In the genomic region with DNA sequence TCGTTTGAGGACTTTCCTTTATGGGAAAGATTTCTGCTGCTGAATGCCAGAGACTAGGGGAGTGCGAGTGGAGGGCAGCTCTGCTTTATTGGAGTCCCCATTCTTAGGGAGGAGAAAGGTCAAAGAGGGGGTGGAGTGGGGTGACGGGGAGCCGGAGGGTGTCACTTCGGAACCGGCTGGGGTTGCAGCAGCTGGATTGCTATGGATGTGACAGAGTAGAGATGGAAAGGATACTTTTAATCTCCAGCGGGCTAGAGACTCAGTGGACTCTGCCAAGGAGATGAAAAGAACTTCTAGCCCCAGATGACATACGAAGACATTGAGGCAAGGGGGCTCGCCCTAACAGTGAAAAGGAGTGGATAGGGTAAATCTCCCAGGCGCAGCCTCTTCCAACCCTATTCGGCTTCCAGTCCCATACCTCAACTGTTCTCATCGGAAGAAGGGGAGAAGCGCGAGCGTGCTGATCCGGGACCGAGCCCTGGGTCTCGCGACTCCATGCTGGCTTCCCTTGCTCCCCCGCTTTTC, we compare ENCODE assay signal across 8 mouse cellular contexts. TPM values are rescaled to one million over a fixed set of nuclear protein-coding genes. Genes with fewer than 3 reads are reported as not detected.
DNase-seq lines count a peak whose midpoint lies in the region; ATAC-seq and TF ChIP-seq lines count a peak whose summit lies in the region.

No protein-coding gene starts in this region.

- TF ChIP-seq POLR2A in liver, adult 2 months (IDR thresholded peaks at IDR 0.05; ENCODE audit: extremely low read depth, insufficient read depth, low read length): no peak

- no peak for DNase-seq in liver, adult 2 months (ENCODE audit: extremely low read depth, low read depth, low spot score)
- DNase-seq in liver: no peak
- no peak for DNase-seq in forebrain, embryonic 14.5 days (ENCODE audit: low spot score)
- DNase-seq in kidney, postnatal 14 days: peak; percentile 21
- DNase-seq in spleen, postnatal 36 days (ENCODE audit: low spot score in 2 of 2): no peak
- no peak for DNase-seq in urinary bladder, adult 2 months (ENCODE audit: low spot score)

- H3K4me1 ChIP-seq in liver, adult 2 months (ENCODE audit: control insufficient read depth, insufficient read depth, low read length): no peaks in the 10 kb centered on the region
- 0 out of 2 replicates have a peak, but pooled peaks cover 4% of the 10 kb centered on the region for H3K4me1 ChIP-seq in forebrain, embryonic 14.5 days (ENCODE audit: control insufficient read depth, insufficient read depth, low read length)
- H3K4me1 ChIP-seq in neural tube, embryonic 14.5 days (ENCODE audit: control insufficient read depth, insufficient read depth, low read length): peaks cover 9% of the 10 kb centered on the region; the same call in 1 of the 2 replicates

- ATAC-seq in forebrain, embryonic 14.5 days: no peak
- no peak for ATAC-seq in neural tube, embryonic 14.5 days (ENCODE audit: low read depth)
- ATAC-seq in frontal cortex, adult (ENCODE audit: low TSS enrichment): no peak

- peaks cover 8% of the 10 kb centered on the region; the same call in 1 of the 2 replicates for H3K27me3 ChIP-seq in liver, adult 2 months (ENCODE audit: control insufficient read depth, insufficient read depth, low read length)
- peaks cover 26% of the 10 kb centered on the region for H3K27me3 ChIP-seq in forebrain, embryonic 14.5 days (replicated peaks; ENCODE audit: control insufficient read depth, insufficient read depth, low read length)
- H3K27me3 ChIP-seq in neural tube, embryonic 14.5 days (ENCODE audit: control insufficient read depth, insufficient read depth, low read length): peaks cover 22% of the 10 kb centered on the region

- TF ChIP-seq CTCF in liver, adult 2 months (IDR thresholded peaks at IDR 0.05; ENCODE audit: low read depth, low read length): no peak

- H3K79me2 ChIP-seq in liver, adult 2 months (ENCODE audit: control insufficient read depth, insufficient read depth, low read length): no peaks in the 10 kb centered on the region

- 5% methylated on average over 20 of the region's 20 CpGs for WGBS in liver, adult 2 months
- WGBS in forebrain, embryonic 14.5 days: under 1% methylated on average over 20 of the region's 20 CpGs
- under 1% methylated on average over 20 of the region's 20 CpGs for WGBS in neural tube, embryonic 14.5 days

- no peaks in the 10 kb centered on the region for H3K9me3 ChIP-seq in forebrain, embryonic 14.5 days (replicated peaks; ENCODE audit: control insufficient read depth, low read length)
- no peaks in the 10 kb centered on the region for H3K9me3 ChIP-seq in neural tube, embryonic 14.5 days (ENCODE audit: control insufficient read depth, low read length)

- no peak overlapping the region for H3K9ac ChIP-seq in liver, adult 2 months (ENCODE audit: low read depth, low read length)
- H3K9ac ChIP-seq in forebrain, embryonic 14.5 days (ENCODE audit: low read length): peak overlapping the region; percentile 52; the same call in 1 of the 2 replicates
- H3K9ac ChIP-seq in neural tube, embryonic 14.5 days (replicated peaks; ENCODE audit: low read depth, low read length): peak overlapping the region; percentile 41; the same call in 1 of the 2 replicates

- peak overlapping the region; percentile 71 for H3K4me2 ChIP-seq in forebrain, embryonic 14.5 days (ENCODE audit: low read length)
- peak overlapping the region; percentile 80 for H3K4me2 ChIP-seq in neural tube, embryonic 14.5 days (ENCODE audit: low read depth, low read length)

- peak overlapping the region; percentile 38; the same call in 1 of the 2 replicates for H3K4me3 ChIP-seq in liver, adult 2 months (ENCODE audit: insufficient read depth, low read depth, low read length)
- peak overlapping the region; percentile 36 for H3K4me3 ChIP-seq in forebrain, embryonic 14.5 days (ENCODE audit: low read depth, low read length)
- peak overlapping the region; percentile 38 for H3K4me3 ChIP-seq in neural tube, embryonic 14.5 days (ENCODE audit: low read depth, low read length)

- no peaks in the 10 kb centered on the region for H3K36me3 ChIP-seq in liver, adult 2 months (ENCODE audit: control insufficient read depth, insufficient read depth, low read length)
- H3K36me3 ChIP-seq in forebrain, embryonic 14.5 days (ENCODE audit: control insufficient read depth, insufficient read depth, low read length): no peaks in the 10 kb centered on the region
- no peaks in the 10 kb centered on the region for H3K36me3 ChIP-seq in neural tube, embryonic 14.5 days (ENCODE audit: control insufficient read depth, insufficient read depth, low read length)

- no peak overlapping the region for H3K27ac ChIP-seq in liver, adult 2 months (replicated peaks; ENCODE audit: insufficient read depth, low read depth, low read length)
- H3K27ac ChIP-seq in forebrain, embryonic 14.5 days (ENCODE audit: low read depth, low read length): no peak overlapping the region
- no peak overlapping the region for H3K27ac ChIP-seq in neural tube, embryonic 14.5 days (ENCODE audit: low read depth, low read length)

RNA-seq across cellular contexts. Expression of a gene that starts 0.9 kb away (rescaled TPM):
- 0.28 and 0.54 TPM in 2 replicates for total RNA-seq in liver, adult 2 months (2014; rRNA removed)
- polyA plus RNA-seq in liver, adult 2 months (2012; rRNA removed): 0.46 and 0.54 TPM in 2 replicates
- 1.5 and 2.3 TPM in 2 replicates for polyA plus RNA-seq in forebrain, embryonic 14.5 days (2014; fragmentation: Nextera tagmentation; extraction: Ambion mirVana)
- 0.91 and 3.9 TPM in 2 replicates for polyA plus RNA-seq in neural tube, embryonic 14.5 days (2014; fragmentation: Nextera tagmentation; extraction: Ambion mirVana)
- 98.2 and 126 TPM in 2 replicates for polyA plus RNA-seq in urinary bladder, adult 2 months (2012; rRNA removed)

Comparison
In these comparisons a context has a peak if more than half of its experiments do, and no peak if none do; other contexts are left out.
1. RNA of a gene that starts 0.9 kb away (polyA plus RNA-seq): 98.2 to 126 TPM in urinary bladder, adult 2 months; 1.5 to 2.3 TPM in forebrain, embryonic 14.5 days, 0.91 to 3.9 TPM in neural tube, embryonic 14.5 days and 0.46 to 0.54 TPM in liver, adult 2 months; every median in the first group is over 10 times any median in the second.
2. Peak in every context shown above with its lines, with median percentiles within 50 percentile points of each other: H3K4me3 ChIP-seq.